Mouse (Mus musculus): ENCODE results near the gene Eml2.

DNA sequence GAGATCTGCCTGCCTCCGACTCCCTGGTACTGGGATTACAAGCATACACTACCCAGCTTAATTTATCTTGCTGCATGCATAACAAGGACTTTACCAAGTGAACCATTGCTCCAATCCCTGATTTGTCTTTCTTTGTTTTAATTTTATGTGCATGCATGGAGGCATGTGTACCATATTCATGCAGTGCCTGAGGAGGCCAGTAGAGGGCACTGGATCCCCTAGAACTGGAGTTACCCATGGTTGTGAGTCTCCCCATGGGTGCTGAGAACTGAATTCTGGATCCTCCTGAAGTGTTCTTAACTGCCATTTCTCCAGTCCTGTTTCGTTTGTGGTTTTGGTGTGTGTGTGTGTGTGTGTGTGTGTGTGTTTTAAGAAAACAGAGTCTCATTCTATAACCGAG, 9.2 kb upstream of the Eml2 start:
- TF ChIP-seq GATA1 (IDR thresholded peaks at IDR 0.05; ENCODE audit: low read length) = no peak
- TF ChIP-seq TAL1 (IDR thresholded peaks at IDR 0.05; ENCODE audit: low read length) = no peak
